23 mouse cellular contexts compared by ENCODE assay signal in the genomic region with DNA sequence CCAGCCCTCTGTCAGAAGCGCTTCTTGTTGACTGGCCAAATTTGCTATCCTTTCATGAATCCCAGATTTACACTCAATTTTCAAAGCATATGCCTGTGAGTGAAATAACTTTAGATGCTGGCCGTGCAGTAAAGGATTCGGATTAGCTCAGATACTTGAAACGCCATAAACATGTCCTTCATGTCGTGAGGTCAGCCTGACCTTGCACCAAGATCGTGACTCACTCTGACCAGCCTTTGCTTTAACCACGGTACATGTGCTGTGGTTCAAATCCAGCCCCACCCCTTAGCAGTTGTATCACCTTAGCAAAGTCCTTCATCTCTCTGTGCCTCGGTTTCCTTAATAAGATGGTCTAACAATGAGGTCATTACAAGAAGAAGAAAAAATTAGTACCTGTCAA. TPM values are rescaled to one million over a fixed set of nuclear protein-coding genes. Genes with fewer than 3 reads are reported as not detected.
DNase-seq lines count a peak whose midpoint lies in the region; ATAC-seq and TF ChIP-seq lines count a peak whose summit lies in the region.
"Had no signal": no experiment of that assay in that cellular context is flagged by ENCODE, and none has a peak within 500 bp of the region (broad histone marks: within the 10 kb centered on the region; RNA-seq: fewer than 3 reads in every experiment).

No protein-coding gene starts in this region.

- intact Hi-C loops in gastrocnemius, postnatal 14 days (cut with DNase I; ENCODE audit: low total_unique reads): no loop called here

- H3K9ac ChIP-seq in heart, embryonic 12.5 days: no peak overlapping the region
- H3K9ac ChIP-seq: embryonic facial prominence, embryonic 15.5 days; heart, embryonic 13.5 days; hindbrain, embryonic 12.5 days had no signal

- H3K27me3 ChIP-seq in heart, embryonic 12.5 days (replicated peaks): no peaks in the 10 kb centered on the region
- H3K27me3 ChIP-seq in C2C12 (ENCODE audit: control insufficient read depth, insufficient read depth, insufficient read length): no peaks in the 10 kb centered on the region
- H3K27me3 ChIP-seq: embryonic facial prominence, embryonic 15.5 days; heart, embryonic 13.5 days had no signal

- H3ac ChIP-seq in C2C12 (ENCODE audit: control insufficient read depth, insufficient read length, low read depth): no peak overlapping the region

- no peak for ATAC-seq in heart, embryonic 12.5 days (ENCODE audit: insufficient number of reproducible peaks, low FRiP score)
- ATAC-seq: activated CD4-positive, CD25-positive, alpha-beta regulatory T cell, adult 4 months; forebrain, embryonic 14.5 days; hindbrain, embryonic 16.5 days; inflammation-experienced regulatory T-cells, adult 6 months; intestine, postnatal 0 days had no signal

- H3K79me2 ChIP-seq in C2C12 (ENCODE audit: control insufficient read depth, insufficient read depth) (no peaks in the 10 kb centered on the region), macrophage (ENCODE audit: inconsistent target) (no peaks in the 10 kb centered on the region)

- 56% methylated on average over 8 of the region's 8 CpGs for WGBS in heart, embryonic 12.5 days
- 45% methylated on average over 8 of the region's 8 CpGs for WGBS in macrophage (ENCODE audit: missing documents)

- no peaks in the 10 kb centered on the region for H3K79me3 ChIP-seq in C2C12 (ENCODE audit: low read depth)

- no peak overlapping the region for H3K4me2 ChIP-seq in heart, embryonic 12.5 days
- H3K4me2 ChIP-seq: embryonic facial prominence, embryonic 15.5 days; heart, embryonic 13.5 days; hindbrain, embryonic 12.5 days had no signal

- peak; percentile 70 for DNase-seq in adrenal gland, adult 2 months
- no peak for DNase-seq in adrenal gland, adult 8-10 months
- no peak for DNase-seq in heart, adult 8-10 months (ENCODE audit: low spot score)
- DNase-seq in neural tube, embryonic 10.5 days (ENCODE audit: extremely low spot score, low spot score): no peak
- no peak for DNase-seq in gastrocnemius, postnatal 14 days
- DNase-seq: B cell, adult 2 months; cerebellum, adult 11 months; cerebellum, adult 8-10 months; cerebellum, postnatal 14 days; embryo, embryonic 11 days had no signal

- H3K27ac ChIP-seq in heart, embryonic 12.5 days (ENCODE audit: poor library complexity, severe bottlenecking): peak overlapping the region; percentile 28; the same call in 1 of the 2 replicates
- H3K27ac ChIP-seq in macrophage: peak overlapping the region; percentile 78
- H3K27ac ChIP-seq: embryonic facial prominence, embryonic 15.5 days; forebrain, embryonic 10.5 days; hindbrain, embryonic 12.5 days had no signal

- TF ChIP-seq CTCF in C2C12 (IDR thresholded peaks at IDR 0.05; ENCODE audit: control insufficient read depth, insufficient read depth, insufficient read length): no peak

- no peak overlapping the region for H3K4me3 ChIP-seq in heart, embryonic 12.5 days
- H3K4me3 ChIP-seq in C2C12 (ENCODE audit: insufficient read depth, poor library complexity, severe bottlenecking) (no peak overlapping the region), macrophage (ENCODE audit: inconsistent target) (no peak overlapping the region)
- H3K4me3 ChIP-seq: embryonic facial prominence, embryonic 15.5 days; erythroblast, embryonic 14.5 days; forebrain, embryonic 10.5 days; heart, embryonic 13.5 days; hindbrain, embryonic 12.5 days had no signal

- H3K4me1 ChIP-seq in heart, embryonic 12.5 days (replicated peaks): peaks cover 75% of the 10 kb centered on the region

- 0 out of 2 replicates have a peak, but pooled peaks cover 3% of the 10 kb centered on the region for H3K9me3 ChIP-seq in heart, embryonic 12.5 days (replicated peaks)
- H3K9me3 ChIP-seq: embryonic facial prominence, embryonic 15.5 days; hindbrain, embryonic 12.5 days had no signal

- peaks cover 5% of the 10 kb centered on the region for H3K36me3 ChIP-seq in heart, embryonic 12.5 days
- H3K36me3 ChIP-seq in C2C12 (ENCODE audit: control insufficient read depth, insufficient read depth): no peaks in the 10 kb centered on the region
- no peaks in the 10 kb centered on the region for H3K36me3 ChIP-seq in macrophage (ENCODE audit: inconsistent target)
- H3K36me3 ChIP-seq: embryonic facial prominence, embryonic 15.5 days; forebrain, embryonic 10.5 days; hindbrain, embryonic 12.5 days had no signal

TF ChIP-seq in C2C12, 6 proteins besides CTCF, POLR2A, EP300 and RAD21:
- TF ChIP-seq MYOD1 (IDR thresholded peaks at IDR 0.05; ENCODE audit: control insufficient read depth, insufficient read length, low read depth): peak; percentile 14
- TF ChIP-seq FOSL1 (IDR thresholded peaks at IDR 0.05; ENCODE audit: insufficient read depth, low read length, poor library complexity, severe bottlenecking): peak; percentile 40
- TF ChIP-seq MYOG (IDR thresholded peaks at IDR 0.05; ENCODE audit: control insufficient read depth, extremely low read depth, insufficient read length): no peak
- peak; percentile 67 for TF ChIP-seq MAX (IDR thresholded peaks at IDR 0.05)
- no peak for TF ChIP-seq USF1 (IDR thresholded peaks at IDR 0.05; ENCODE audit: low read depth)

RNA-seq across cellular contexts. Expression of a gene that starts 14.0 kb away (rescaled TPM):
- total RNA-seq in adrenal gland, adult 2 months (2021): 10 to 100 TPM; 91.4 to 99.0 TPM
- 9.6 and 10.4 TPM in 2 replicates for polyA plus RNA-seq in adrenal gland, adult 2 months (2012; rRNA removed)
- total RNA-seq in adrenal gland, adult 8-10 months (2022): 100 to 1,000 TPM in 1 of 4 experiments, 10 to 100 TPM in 3; 90.0 to 142 (median 93.2) TPM
- polyA plus RNA-seq in heart, embryonic 12.5 days (2016; fragmentation: Nextera tagmentation; extraction: Ambion mirVana): 54.6 and 57.2 TPM in 2 replicates
- 10 to 100 TPM; 28.4 to 41.6 (median 30.4) TPM for total RNA-seq in heart, adult 8-10 months (2022)
- polyA plus RNA-seq in C2C12 (2012; fragmentation: generic; extraction: Trizol): 1.9 TPM
- 10 to 100 TPM in 13 of 26 experiments, 1 to 10 TPM in 13; 1.1 to 86.2 (median 10.5) TPM for total RNA-seq in macrophage (2018; cell fraction: chromatin; rRNA removed)
- 1 to 10 TPM in 19 of 26 experiments, under 1 TPM in 7; 0.68 to 8.3 (median 3.7) TPM for total RNA-seq in macrophage (2018; cell fraction: cytosol; rRNA removed)
- total RNA-seq in macrophage (2018; cell fraction: nucleus; rRNA removed): 10 to 100 TPM in 9 of 26 experiments, 1 to 10 TPM in 17; 1.3 to 25.6 (median 7.0) TPM
- polyA plus RNA-seq in macrophage (2018): 4.6 to 14.4 TPM (median 9.8 TPM) in 3 replicates
- total RNA-seq in gastrocnemius, postnatal 14 days (2021): 1 to 10 TPM; 8.5 to 9.3 TPM
- polyA plus RNA-seq: activated CD4-positive, CD25-positive, alpha-beta regulatory T cell, adult 4 months; erythroblast, embryonic 14.5 days; inflammation-experienced regulatory T-cells, adult 6 months had no signal
